Mouse (Mus musculus): ENCODE results near the gene Akr1cl. TPM values are rescaled to one million over a fixed set of nuclear protein-coding genes. Genes with fewer than 3 reads are reported as not detected.
A peak's percentile ranks its signal among the peaks of the same experiment; 100 is the strongest.
"Not testable (repeated sequence)": the region's sequence is repeated elsewhere in the genome, so short reads cannot be mapped to it uniquely, and the experiment has no call there.

Gene Akr1cl
- polyA plus RNA-seq (2015; fragmentation: Nextera tagmentation; extraction: Ambion mirVana): 0.39 and 0.72 TPM in 2 replicates

DNA sequence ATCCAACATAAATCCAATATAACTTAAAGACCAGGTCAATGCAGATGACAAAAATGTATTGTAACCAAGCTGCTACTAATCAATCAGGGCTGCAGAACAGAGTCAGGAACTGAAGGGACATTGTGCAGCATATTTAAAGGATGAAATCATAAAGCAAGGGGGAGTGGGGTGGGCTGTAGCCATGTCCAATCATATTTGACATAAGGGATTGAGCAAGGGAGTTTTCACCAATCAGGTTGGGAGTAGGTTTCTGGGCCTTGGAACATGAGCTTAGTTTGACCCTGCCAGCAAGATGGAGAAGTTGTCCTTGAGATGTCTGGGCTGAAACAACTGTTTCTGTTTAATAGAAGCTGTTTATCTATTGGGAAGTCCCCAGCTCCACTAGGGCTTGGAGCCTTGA lies at the start of gene Akr1cl:
Gene Akr1cl (minus strand): TSS at position 119 of the 400 bp plus-strand sequence.
- DNase-seq (ENCODE audit: low spot score): no peak

DNA sequence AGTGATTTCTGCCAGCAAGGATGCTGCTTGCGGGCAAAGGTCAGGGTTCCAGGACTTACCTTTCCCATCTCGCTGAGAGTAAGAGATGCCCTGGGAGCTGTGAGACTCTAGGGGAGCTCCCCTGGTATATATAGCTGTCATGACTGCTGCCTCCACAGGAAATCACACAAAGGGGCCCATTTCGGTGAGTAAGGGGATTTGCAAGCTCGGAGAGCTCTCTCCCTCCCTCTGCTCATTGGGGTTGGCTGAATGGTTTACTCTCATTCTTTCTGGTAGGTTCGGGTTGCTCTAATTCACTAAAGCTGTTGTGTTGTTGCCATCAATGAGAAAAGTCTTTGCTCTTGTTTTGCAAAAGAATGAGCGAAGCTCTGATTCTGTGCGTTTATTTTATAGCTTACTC lies 49.6 kb upstream of the Akr1cl start, which contains the start of gene Crygb:
Gene Crygb (minus strand): TSS at position 101 of the 400 bp plus-strand sequence.
- no peak for DNase-seq (ENCODE audit: low spot score)

DNA sequence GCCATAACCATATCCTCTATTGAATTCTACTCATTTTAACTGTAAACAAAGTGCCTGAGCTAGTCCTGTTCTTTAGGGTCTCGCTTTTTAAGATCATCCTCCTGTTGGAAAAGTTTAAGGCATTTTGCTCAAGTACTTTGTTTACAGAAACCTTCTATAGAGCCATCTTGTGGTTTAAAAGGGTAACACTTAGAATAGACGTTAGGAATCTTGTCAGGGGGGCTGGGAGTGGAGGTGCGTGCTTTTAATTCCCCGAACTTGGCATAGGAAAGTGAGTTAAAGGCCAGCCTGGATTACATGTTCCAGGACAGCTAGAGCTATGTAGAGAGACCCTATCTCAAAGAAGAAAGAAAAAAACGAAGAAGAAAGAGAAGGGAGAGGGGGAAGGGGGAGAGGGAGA lies 43.0 kb upstream of the Akr1cl start:
- DNase-seq (ENCODE audit: low spot score): no peak

DNA sequence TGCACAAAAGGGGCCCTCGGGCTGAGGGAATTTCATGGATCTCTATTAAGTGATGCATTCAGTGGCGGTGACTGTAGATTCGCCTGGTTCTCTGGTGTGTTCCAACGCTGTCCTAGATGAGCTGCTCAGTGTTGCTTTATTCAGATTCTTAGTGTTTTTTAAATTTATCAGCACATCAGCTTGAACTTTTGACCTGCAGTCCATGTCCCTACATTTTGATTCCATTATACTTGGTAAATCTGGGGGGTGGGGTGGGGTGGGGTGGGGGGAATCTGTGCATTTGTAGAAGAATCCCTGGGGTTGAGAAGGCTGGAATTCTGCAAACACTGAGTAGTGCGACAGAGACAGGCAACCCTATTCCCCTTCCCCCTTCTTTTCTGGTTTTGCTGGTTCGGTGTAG lies 41.0 kb upstream of the Akr1cl start, which contains the start of gene Crygc:
Gene Crygc (minus strand): TSS at position 101 of the 400 bp plus-strand sequence.
- no peak for DNase-seq (ENCODE audit: low spot score)

DNA sequence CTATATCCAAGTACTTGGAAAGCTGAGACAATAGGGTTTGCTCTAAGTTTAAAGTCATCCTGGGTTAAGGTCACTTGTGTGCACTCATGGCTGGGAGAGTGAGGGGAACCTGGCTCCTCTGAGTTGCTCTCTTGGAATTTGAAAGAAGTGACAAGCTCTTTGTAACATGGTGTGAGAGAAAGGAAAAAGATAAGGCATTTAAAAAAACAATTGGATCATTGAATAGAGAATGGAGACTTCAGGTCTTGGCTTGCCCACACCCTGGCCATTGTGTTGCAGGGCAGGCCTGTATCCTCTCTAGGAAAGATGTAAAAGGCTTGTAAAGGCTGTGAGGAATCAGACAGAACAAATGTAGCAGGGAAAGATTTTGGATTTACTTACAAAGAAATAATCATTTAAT lies 35.3 kb upstream of the Akr1cl start:
- no peak for DNase-seq (ENCODE audit: low spot score)

DNA sequence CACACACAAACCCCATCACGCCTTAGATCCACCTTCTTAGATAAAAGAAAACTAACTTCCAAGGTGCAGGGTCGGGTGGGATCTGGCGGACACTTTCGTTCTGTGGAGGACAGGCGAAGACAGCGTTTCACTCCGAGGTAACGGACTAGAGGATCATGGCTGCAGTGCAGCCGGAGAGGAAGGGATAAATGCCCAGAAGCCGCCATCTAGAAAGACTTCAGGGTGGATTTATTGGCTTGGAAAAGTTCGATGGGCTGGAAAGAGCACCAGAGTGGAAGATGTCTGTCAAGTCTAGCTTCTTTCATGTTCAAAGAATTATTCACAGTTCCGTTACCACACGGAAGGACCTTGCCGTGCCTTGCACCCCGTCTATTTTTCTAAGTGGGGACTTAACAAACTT lies 31.6 kb upstream of the Akr1cl start:
- DNase-seq (ENCODE audit: low spot score): no peak

DNA sequence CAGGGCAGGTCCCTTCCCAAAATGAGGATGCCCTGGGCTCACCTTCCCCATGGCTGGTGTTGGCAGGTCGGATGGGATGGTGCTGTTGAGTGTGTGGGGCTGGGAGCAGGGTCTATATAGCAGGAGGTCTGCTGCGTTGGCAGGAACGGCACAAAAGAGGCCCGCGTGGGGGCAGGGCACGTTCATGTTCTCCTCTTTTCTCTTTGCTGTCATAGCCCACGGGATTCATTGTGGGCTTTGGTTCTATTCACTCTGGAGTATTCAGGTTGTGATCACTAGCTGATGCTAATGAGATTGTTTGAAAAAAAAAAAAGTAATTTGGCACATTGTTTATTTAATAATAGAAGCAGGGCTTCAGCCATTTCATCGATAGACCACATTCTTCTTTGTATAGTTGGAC lies 30.8 kb upstream of the Akr1cl start, which contains the start of gene Crygd:
Gene Crygd (minus strand): TSS at position 101 of the 400 bp plus-strand sequence.
- no peak for DNase-seq (ENCODE audit: low spot score)

DNA sequence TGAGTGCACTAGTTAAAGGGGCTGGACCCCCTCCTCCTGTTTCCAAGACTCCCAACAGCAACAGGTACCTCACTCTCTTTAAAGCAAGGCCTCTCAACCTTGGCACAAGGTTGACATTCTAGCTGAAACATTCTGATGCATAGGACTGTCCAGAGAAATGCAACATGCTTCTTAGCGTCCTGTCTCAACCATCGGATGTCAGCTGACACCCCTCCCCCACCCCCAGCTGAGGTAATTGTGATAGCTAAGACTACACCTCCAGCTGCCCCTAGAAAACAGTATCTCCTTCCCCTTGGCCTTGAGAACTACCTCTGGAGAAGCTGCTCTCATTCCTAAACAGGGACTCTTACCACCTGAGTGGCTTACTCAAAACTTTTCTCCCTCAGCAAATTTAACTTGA lies 19.6 kb upstream of the Akr1cl start:
- no peak for DNase-seq (ENCODE audit: low spot score)

DNA sequence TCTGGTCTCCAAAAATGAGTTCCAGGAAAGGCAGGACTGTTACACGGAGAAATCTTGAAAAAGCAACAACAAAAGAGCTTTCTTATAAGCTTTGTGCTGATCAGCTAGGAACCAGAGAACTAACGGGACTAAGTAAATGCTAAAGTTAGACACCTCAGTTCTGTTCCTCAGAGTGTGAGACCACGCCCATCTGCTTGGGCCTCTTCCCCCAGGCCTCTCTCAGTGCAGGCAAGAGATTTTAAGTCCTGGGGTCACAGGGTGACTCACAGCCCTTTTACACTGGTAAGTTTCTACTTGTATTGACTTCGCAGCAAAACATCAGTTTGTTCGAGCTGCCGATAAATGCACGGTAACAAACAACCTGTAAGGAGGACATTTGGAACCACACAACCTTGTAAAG lies 19.1 kb upstream of the Akr1cl start:
- no peak for DNase-seq (ENCODE audit: low spot score)

DNA sequence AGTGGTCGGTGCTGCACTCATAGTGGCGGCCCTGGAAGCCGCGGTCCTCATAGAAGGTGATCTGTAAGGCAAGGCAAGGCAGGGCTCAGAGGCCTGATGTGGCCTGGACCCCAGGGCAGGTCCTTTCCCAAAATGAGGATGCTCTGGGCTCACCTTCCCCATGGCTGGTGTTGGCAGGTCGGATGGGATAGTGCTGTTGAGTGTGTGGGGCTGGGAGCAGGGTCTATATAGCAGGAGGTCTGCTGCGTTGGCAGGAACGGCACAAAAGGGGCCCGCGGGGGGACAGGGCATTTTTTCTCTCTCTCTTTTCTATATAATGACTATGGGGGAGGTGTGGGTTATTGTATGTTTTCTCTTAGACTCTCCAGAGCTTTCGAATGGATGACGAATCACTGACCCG lies 18.4 kb upstream of the Akr1cl start, which contains the start of gene Cryge:
Gene Cryge (minus strand): TSS at position 198 of the 400 bp plus-strand sequence.
- DNase-seq (ENCODE audit: low spot score): not testable (repeated sequence)

DNA sequence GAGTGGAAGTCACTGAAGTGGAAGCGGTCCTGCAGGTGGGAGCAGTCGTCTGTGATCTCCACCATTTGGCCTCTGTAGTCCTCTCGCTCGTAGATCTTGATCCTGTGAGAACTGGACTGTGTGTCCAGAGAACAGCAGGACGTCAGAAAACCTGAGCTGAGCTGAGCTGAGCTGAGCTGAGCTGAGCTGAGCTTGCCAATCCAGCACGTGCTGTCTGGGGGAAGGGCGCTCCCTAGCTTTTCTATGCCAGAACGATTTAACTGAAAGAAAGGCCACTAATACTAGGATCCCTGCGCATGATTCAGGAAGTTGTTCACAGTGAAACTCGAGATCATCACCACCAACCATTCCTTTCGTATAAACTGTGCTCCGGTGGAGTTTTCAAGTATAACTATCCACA lies 16.2 kb upstream of the Akr1cl start:
- no peak for DNase-seq (ENCODE audit: low spot score)

DNA sequence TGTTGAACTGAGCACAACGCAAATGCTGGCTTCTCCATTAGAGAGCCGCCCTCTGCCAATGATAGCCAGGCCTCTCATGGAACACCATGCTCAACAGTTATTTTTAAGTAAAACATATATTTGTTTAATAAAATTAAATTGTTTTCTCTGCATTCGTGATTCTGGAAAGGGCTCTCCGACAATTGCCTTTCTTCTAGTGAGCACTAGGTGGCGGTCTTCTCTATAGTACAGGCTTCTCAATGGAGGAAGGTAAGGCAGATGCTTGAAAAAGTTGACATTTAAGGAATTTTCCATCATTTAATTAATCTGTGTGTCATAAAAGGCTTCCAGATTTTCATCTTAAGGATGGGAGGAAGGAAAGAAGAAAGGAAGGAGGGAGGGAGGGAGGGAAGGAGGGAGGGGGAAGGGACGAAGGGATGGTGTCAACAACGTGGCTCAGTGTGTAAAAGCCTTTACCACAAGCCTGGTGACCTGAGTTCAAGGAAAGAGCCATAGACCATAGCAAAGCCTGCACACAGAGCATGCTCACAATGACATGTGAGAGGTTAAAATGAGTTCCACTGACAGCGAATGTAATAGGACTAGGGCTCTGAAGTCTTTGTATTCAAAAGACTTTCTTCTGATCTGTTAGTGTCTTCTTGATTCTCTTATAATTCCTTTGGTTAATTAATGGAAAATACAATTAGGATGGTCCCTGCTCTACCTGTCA lies 14.0 kb upstream of the Akr1cl start:
- peak; percentile 7 for DNase-seq (ENCODE audit: low spot score)

DNA sequence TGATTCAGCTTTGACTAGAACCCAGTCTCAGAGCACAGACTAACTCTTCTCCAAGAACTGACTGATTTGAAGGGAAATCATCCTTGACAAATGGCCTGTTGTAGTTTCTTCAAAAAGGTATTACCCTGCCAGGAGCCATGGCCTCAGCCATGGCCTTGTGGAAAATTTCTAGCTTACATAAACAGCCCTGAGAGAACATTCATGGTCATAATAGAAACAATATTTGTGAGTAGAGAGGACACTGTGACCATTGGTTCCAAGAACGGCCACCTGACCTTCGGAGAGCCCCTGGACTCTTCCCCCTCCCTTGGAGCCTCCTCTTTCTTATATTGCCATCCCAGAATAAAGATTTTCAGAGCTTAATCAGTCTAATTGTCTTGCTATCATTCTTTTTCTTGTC lies 10.9 kb upstream of the Akr1cl start:
- no peak for DNase-seq (ENCODE audit: low spot score)

DNA sequence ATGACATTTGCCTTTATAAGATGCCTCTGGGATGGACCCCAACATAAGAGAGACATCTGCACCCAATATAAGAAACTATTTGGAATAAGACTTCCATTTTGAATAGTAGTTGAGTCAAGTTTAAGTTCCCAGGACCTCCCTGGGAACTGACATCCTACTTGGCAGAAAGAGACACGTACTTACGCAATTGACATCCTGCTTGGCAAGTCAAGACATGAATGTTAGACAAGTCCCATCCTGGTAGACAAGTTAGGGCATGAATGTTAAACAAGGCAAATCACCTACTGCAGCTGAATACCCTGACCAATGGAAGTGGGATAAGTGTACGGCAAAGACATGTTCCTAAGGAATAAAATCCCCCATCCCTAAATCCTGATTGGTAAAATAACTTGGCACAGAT lies 9.3 kb upstream of the Akr1cl start:
- DNase-seq (ENCODE audit: low spot score): no peak

DNA sequence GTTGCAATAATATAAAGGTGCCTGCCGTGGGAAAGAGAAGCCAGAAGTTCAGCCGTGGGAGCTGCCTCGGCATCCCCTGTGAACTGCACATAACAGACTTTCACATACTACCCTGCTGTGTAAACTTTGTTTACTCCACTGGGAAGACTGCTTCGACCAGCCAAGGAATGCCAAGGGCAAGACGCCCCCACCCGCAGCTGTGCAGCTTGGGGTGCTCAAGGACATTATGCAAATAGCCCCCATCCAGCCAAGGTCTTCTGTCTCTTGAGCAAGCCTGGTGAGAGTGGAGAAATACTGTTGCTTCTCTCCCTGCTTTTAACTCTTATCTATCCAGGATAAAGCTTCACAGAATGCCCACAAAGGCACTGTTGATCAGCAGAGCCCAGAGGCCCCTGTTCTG lies 8.2 kb upstream of the Akr1cl start:
- DNase-seq (ENCODE audit: low spot score): no peak

DNA sequence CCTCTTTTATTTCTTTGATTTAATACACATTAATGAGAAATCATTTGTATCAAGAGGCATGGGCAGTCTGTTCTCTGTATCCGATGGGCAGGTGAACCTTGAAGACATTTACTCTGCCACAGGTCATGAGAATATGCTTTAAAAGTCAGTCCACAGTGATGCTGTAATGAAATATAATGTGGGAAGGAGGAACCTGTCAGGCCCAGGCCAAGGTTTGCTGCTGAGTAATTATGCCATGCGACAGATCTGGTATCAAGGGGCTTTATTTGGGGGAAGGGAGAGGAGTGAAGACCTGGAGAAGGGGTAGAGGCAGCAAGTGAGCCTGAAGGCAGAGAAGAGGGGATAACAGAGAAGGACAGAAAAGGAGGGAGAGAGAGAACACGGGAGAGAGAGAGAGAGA lies 7.1 kb upstream of the Akr1cl start:
- no peak for DNase-seq (ENCODE audit: low spot score)

DNA sequence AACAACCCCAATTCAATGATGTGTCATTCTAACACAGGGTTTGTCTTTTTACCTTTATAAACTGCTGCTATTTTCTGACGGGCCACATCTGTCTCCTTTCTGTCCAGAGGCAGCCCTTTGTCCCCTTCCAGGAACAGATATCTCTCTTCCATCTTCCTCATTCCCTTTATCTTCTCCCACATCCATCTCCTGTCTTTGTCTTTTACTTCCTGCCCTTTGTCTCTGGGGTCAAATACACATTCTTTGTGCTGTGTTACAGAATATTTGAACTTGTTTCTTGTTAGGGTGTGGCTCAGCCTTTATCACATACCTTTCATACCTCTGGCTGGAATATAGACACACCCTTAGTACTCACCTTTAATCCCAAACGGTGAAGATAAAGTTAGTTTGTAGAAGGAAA lies 5.0 kb upstream of the Akr1cl start:
- DNase-seq (ENCODE audit: low spot score): no peak

DNA sequence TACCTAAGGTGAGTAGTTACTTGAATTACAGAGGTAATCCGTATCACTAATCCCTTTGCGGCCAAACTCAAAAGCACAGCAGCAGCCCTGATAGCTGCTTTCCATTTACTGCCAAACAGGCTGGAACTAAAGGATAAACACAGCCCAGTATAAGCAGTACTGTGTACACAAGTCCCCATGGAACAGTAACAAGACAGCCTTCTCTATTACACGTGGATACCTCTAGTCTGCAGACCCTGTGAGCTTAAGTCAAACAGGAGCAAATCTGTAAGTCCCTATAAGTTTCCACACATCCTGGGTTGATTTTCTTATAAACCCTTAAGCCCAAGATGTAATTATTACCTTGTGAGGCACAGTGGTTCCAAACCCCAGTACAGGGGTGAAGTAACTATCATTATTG lies 3.0 kb upstream of the Akr1cl start:
- no peak for DNase-seq (ENCODE audit: low spot score)

DNA sequence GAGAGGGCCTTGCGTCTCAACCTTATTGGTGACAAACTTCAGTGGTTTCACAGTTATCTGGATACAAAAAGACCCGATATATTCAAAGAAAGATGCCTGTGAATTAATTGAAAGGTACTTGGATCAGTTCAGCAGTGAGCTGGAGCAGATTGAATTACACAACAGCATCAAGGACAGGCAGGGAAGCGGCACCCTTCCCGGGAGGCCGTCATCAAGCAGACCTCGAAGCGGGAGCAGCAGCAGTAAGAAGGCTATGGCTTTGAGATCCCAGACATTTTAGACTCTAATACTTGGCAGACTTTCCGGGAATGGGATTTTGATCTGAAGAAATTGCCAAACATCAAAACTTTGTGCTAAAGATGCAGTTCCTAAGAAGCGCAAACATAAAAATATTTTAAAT lies 4.4 kb downstream of the Akr1cl start:
- DNase-seq (ENCODE audit: low spot score): no peak

DNA sequence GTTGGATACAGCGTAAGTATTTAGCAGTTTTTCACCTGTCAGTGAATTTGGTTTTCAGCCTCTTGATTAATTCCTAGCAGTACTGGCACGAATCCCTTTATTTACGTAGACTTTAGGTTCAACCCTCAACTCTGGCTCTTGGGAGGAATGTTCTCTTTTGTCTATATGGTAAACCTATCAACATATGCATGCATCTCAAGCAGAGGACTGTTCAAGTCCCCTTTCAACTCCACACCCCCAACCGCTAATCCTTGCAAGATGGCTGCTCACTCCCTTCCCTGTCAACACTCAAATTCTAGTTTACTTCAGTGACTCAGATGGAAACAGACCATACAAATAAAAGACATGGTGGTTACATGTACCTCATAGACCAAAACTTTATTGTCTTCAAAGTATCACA lies 19.8 kb downstream of the Akr1cl start:
- DNase-seq (ENCODE audit: low spot score): no peak

DNA sequence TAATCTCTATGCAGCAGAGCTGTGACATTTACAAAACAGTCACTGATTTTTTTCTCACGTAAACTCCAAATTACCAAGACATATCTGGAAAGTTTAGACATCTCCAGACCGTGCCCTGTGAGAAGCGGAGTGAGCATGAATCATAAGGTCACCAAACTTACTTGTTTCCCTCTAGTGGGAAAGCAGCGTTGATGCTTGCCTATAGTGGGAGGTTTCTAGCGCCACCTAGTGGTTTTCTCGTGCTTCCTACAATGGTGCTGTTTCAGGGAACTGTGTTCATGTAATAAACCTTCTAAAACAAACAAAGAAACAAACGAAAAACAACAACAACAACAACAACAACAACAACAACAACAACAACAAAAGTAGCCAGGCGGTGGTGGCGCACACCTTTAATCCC lies 22.4 kb downstream of the Akr1cl start:
- peak; percentile 79 for DNase-seq (ENCODE audit: low spot score)

DNA sequence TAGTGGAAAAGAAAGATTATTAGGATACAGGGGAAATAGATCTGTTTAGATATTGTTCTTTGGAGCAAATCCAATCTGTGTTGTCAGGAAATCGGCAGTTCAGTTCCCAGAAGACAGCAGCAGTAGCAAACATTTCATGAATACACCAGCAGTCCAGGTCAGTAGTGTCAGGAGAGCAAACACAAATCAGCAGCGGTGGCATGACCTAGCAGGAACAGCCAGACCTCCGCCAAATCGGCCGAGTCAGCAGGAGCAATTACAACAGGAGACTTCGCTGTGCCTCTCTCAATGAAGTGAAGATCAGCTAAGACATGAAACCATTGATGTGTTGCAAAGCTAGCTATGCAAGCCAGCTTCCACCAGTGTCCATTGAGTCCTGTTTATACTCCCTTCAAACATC lies 27.0 kb downstream of the Akr1cl start:
- DNase-seq (ENCODE audit: low spot score): no peak

DNA sequence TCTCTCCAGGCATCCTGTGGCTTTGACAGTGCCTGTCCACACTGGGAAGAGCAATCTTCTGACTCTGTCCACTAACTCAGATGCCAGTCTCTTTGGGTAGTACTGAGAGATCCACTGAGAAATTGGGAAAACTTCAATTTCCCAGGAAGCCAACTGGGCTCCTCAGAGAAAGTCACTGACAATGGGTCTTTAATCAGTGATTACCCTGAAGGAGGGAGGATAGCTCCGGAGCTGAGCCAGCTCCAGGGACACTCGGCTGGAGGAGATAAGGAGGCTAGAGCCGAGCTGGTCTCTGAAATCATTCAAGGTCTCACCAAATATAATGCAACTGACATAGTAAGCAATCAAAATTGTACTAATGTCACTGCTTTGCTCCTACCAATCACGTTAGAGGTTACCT lies 28.0 kb downstream of the Akr1cl start:
- DNase-seq (ENCODE audit: low spot score): no peak
